In the genomic region with DNA sequence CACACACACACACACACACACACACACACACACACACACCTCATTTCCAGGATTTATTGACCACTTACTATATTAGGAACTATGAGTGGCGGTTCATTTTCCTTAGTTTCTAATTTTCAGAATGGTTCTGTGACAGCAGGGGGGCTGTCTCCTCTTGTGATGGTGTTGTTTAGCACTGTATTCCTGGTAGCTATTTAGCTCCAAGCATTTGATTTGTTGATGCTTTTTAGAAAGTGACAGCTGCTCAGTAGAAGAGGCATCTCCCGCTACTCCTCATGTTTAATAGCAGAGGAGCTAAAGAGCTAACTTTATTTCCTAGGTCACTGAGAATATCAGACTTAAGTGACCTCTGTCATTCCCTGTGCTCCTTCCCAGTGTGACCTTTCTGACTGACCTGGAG, we compare ENCODE assay signal across 28 mouse cellular contexts.
A peak's percentile ranks its signal among the peaks of the same experiment; 100 is the strongest.
DNase-seq lines count a peak whose midpoint lies in the region; ATAC-seq lines count a peak whose summit lies in the region.
"Had no signal": no experiment of that assay in that cellular context is flagged by ENCODE, and none has a peak within 500 bp of the region (broad histone marks: within the 10 kb centered on the region; RNA-seq: fewer than 3 reads in every experiment).

No protein-coding gene starts in this region.

- no peaks in the 10 kb centered on the region for H3K36me3 ChIP-seq in neural tube, embryonic 12.5 days
- no peaks in the 10 kb centered on the region for H3K36me3 ChIP-seq in neural tube, embryonic 15.5 days
- no peaks in the 10 kb centered on the region for H3K36me3 ChIP-seq in neural tube, embryonic 13.5 days
- H3K36me3 ChIP-seq: embryonic facial prominence, embryonic 13.5 days; hindbrain, embryonic 15.5 days; intestine, embryonic 15.5 days; limb, embryonic 10.5 days; limb, embryonic 15.5 days; liver, embryonic 13.5 days; midbrain, embryonic 13.5 days had no signal

- no peaks in the 10 kb centered on the region for H3K27me3 ChIP-seq in neural tube, embryonic 12.5 days (replicated peaks)
- H3K27me3 ChIP-seq in neural tube, embryonic 15.5 days (replicated peaks) = no peaks in the 10 kb centered on the region
- no peaks in the 10 kb centered on the region for H3K27me3 ChIP-seq in neural tube, embryonic 13.5 days
- H3K27me3 ChIP-seq: embryonic facial prominence, embryonic 13.5 days; hindbrain, embryonic 15.5 days; intestine, embryonic 15.5 days; limb, embryonic 15.5 days; liver, embryonic 13.5 days; megakaryocyte, embryonic 14.5 days; midbrain, embryonic 13.5 days had no signal

- H3K4me3 ChIP-seq in neural tube, embryonic 12.5 days = no peak overlapping the region
- no peak overlapping the region for H3K4me3 ChIP-seq in neural tube, embryonic 15.5 days (replicated peaks)
- no peak overlapping the region for H3K4me3 ChIP-seq in neural tube, embryonic 13.5 days
- H3K4me3 ChIP-seq: embryonic facial prominence, embryonic 13.5 days; hindbrain, embryonic 15.5 days; intestine, embryonic 15.5 days; limb, embryonic 10.5 days; limb, embryonic 15.5 days; liver, embryonic 13.5 days; megakaryocyte, embryonic 14.5 days; midbrain, embryonic 13.5 days had no signal

- no peak overlapping the region for H3K4me2 ChIP-seq in neural tube, embryonic 12.5 days (replicated peaks)
- H3K4me2 ChIP-seq in neural tube, embryonic 15.5 days = no peak overlapping the region
- no peak overlapping the region for H3K4me2 ChIP-seq in neural tube, embryonic 13.5 days
- H3K4me2 ChIP-seq: embryonic facial prominence, embryonic 13.5 days; hindbrain, embryonic 15.5 days; intestine, embryonic 15.5 days; limb, embryonic 15.5 days; liver, embryonic 13.5 days; midbrain, embryonic 13.5 days had no signal

- 38% methylated on average over 2 of the region's 2 CpGs for WGBS in neural tube, embryonic 12.5 days
- WGBS in neural tube, embryonic 15.5 days = 20% methylated on average over 2 of the region's 2 CpGs
- 25% methylated on average over 2 of the region's 2 CpGs for WGBS in neural tube, embryonic 13.5 days

- H3K27ac ChIP-seq in neural tube, embryonic 12.5 days = 0 out of 2 replicates have a peak overlapping the region, but pooled peaks have one; percentile 11
- H3K27ac ChIP-seq in neural tube, embryonic 15.5 days (replicated peaks) = no peak overlapping the region; the same call in 1 of the 2 replicates
- peak overlapping the region; percentile 55 for H3K27ac ChIP-seq in neural tube, embryonic 13.5 days (replicated peaks)
- H3K27ac ChIP-seq: embryonic facial prominence, embryonic 13.5 days; hindbrain, embryonic 15.5 days; intestine, embryonic 15.5 days; limb, embryonic 10.5 days; limb, embryonic 15.5 days; liver, embryonic 13.5 days; midbrain, embryonic 13.5 days had no signal

- peaks cover 15% of the 10 kb centered on the region for H3K4me1 ChIP-seq in neural tube, embryonic 12.5 days
- H3K4me1 ChIP-seq in neural tube, embryonic 15.5 days = peaks cover 13% of the 10 kb centered on the region
- peaks cover 35% of the 10 kb centered on the region for H3K4me1 ChIP-seq in neural tube, embryonic 13.5 days (replicated peaks)
- H3K4me1 ChIP-seq: intestine, embryonic 15.5 days; limb, embryonic 15.5 days; liver, embryonic 13.5 days; megakaryocyte, embryonic 14.5 days had no signal

- ATAC-seq in neural tube, embryonic 12.5 days (ENCODE audit: low FRiP score, low read depth) = no peak
- ATAC-seq in neural tube, embryonic 15.5 days (ENCODE audit: low FRiP score) = no peak
- 0 out of 2 replicates have a peak, but pooled peaks have one; percentile 41 for ATAC-seq in neural tube, embryonic 13.5 days (ENCODE audit: low read depth)
- ATAC-seq: CD4-positive, CD25-positive, alpha-beta regulatory T cell, adult 4 months; intestine, embryonic 15.5 days; lung, postnatal 0 days; midbrain, embryonic 13.5 days had no signal

- H3K9ac ChIP-seq in neural tube, embryonic 12.5 days = no peak overlapping the region
- H3K9ac ChIP-seq in neural tube, embryonic 15.5 days (replicated peaks) = no peak overlapping the region
- H3K9ac ChIP-seq in neural tube, embryonic 13.5 days = no peak overlapping the region
- H3K9ac ChIP-seq: embryonic facial prominence, embryonic 13.5 days; hindbrain, embryonic 15.5 days; intestine, embryonic 15.5 days; limb, embryonic 15.5 days; liver, embryonic 13.5 days; midbrain, embryonic 13.5 days had no signal

- H3K9me3 ChIP-seq in neural tube, embryonic 12.5 days = no peaks in the 10 kb centered on the region
- no peaks in the 10 kb centered on the region for H3K9me3 ChIP-seq in neural tube, embryonic 15.5 days (replicated peaks)
- H3K9me3 ChIP-seq in neural tube, embryonic 13.5 days = no peaks in the 10 kb centered on the region
- H3K9me3 ChIP-seq: embryonic facial prominence, embryonic 13.5 days; hindbrain, embryonic 15.5 days; intestine, embryonic 15.5 days; limb, embryonic 10.5 days; limb, embryonic 15.5 days; liver, embryonic 13.5 days; midbrain, embryonic 13.5 days had no signal

- peak; percentile 61 for DNase-seq in heart, adult 11 months
- no peak for DNase-seq in heart, adult 9 months (ENCODE audit: low spot score in 2 of 2)
- DNase-seq in gastrocnemius, adult 8-10 months (ENCODE audit: low spot score in 2 of 2) = no peak
- no peak for DNase-seq in gastrocnemius, postnatal 14 days
- DNase-seq: adrenal gland, postnatal 14 days; cerebellum, adult 18-20 months; cerebellum, postnatal 10 days; heart, postnatal 14 days; kidney, adult 8-10 months; kidney, postnatal 10 days; layer of hippocampus, postnatal 36 days; liver, embryonic 13.5 days; lung, adult 18-20 months; lung, postnatal 4 days; right cerebral cortex, postnatal 14 days; thymus, postnatal 4 days had no signal

- intact Hi-C loops in gastrocnemius, postnatal 14 days (cut with DNase I; ENCODE audit: low total_unique reads) = no loop called here
